Mouse (Mus musculus): ENCODE measurements around the gene Alkbh2.

The Alkbh2 gene

GRCm38 (mm10) chr5:114101873-114102272 is 26.1 kb downstream of the Alkbh2 start:
- DNase-seq (ENCODE audit: low spot score), result no peak

- DNase-seq (ENCODE audit: low spot score), result no peak
These were observed 27.5 kb downstream of the Alkbh2 start for GRCm38 (mm10) chr5:114100390-114101099.

GRCm38 (mm10) chr5:114099709-114100389 is 28.2 kb downstream of the Alkbh2 start:
- DNase-seq (ENCODE audit: low spot score), result peak; percentile 96

GRCm38 (mm10) chr5:114091057-114091807 is 36.8 kb downstream of the Alkbh2 start, which contains the start of gene Svop:
Gene Svop, minus strand, starts transcription at chr5:114091570.
- peak; percentile 60 for DNase-seq (ENCODE audit: low spot score)

- no peak for DNase-seq (ENCODE audit: low spot score)
These were observed 37.5 kb downstream of the Alkbh2 start for GRCm38 (mm10) chr5:114090421-114091013.

- no peak for DNase-seq (ENCODE audit: low spot score)
These were observed 40.0 kb downstream of the Alkbh2 start for GRCm38 (mm10) chr5:114087875-114088480.

GRCm38 (mm10) chr5:114085501-114085900 is 42.5 kb downstream of the Alkbh2 start:
- no peak for DNase-seq (ENCODE audit: low spot score)

GRCm38 (mm10) chr5:114077009-114077408 is 51.0 kb downstream of the Alkbh2 start:
- DNase-seq (ENCODE audit: low spot score), result no peak

All from ovary, postnatal 10 days (tissue).